Mouse (Mus musculus) kidney, embryonic 15.5 days (tissue): ENCODE data around the gene Ctsa. TPM values are rescaled to one million over a fixed set of nuclear protein-coding genes. Genes with fewer than 3 reads are reported as not detected.
"Not testable (repeated sequence)": the region's sequence is repeated elsewhere in the genome, so short reads cannot be mapped to it uniquely, and the experiment has no call there.

Experiments
- ATAC-seq: fragments of 200-750 bp; cut with Nextera tagmentation; replicated peaks from 2 replicates; pipeline ENCODE4 v1.8.0; 2017; ENCODE audit warnings: moderate TSS enrichment; ENCODE audit not compliant: low FRiP score
- H3K27ac ChIP-seq: fragments of 300-500 bp; sonication (generic); 2 replicates; pipeline ENCODE4 v1.5.1; 2015; ENCODE audit warnings: mild to moderate bottlenecking, inconsistent platforms
- H3K27me3 ChIP-seq: fragments of 300-500 bp; sonication (generic); 2 replicates; pipeline ENCODE4 v1.6.1; 2015; ENCODE audit warnings: inconsistent platforms
- H3K36me3 ChIP-seq: fragments of 300-500 bp; sonication (generic); 2 replicates; pipeline ENCODE4 v1.6.1; 2015; ENCODE audit warnings: inconsistent platforms
- H3K4me1 ChIP-seq: fragments of 300-500 bp; sonication (generic); 2 replicates; pipeline ENCODE4 v1.6.1; 2015; ENCODE audit warnings: inconsistent platforms
- H3K4me2 ChIP-seq: fragments of 300-500 bp; sonication (generic); 2 replicates; pipeline ENCODE4 v1.6.1; 2015; ENCODE audit warnings: moderate library complexity, mild to moderate bottlenecking, inconsistent platforms
- H3K4me3 ChIP-seq: fragments of 300-500 bp; sonication (generic); replicated peaks from 2 replicates; pipeline ENCODE4 v1.5.1; 2015; ENCODE audit warnings: mild to moderate bottlenecking, inconsistent platforms
- H3K9ac ChIP-seq: fragments of 300-500 bp; sonication (generic); 2 replicates; pipeline ENCODE4 v1.6.1; 2015; ENCODE audit warnings: mild to moderate bottlenecking, inconsistent platforms
- H3K9me3 ChIP-seq: fragments of 300-500 bp; sonication (generic); replicated peaks from 2 replicates; pipeline ENCODE4 v1.6.1; 2016; ENCODE audit warnings: inconsistent platforms
- WGBS: fragments of 180-500 bp; shearing (Covaris S2); methylation state at CpG from one replicate; pipeline ENCODE4 v1.1.7; 2015; ENCODE audit warnings: mixed read lengths; 5-methylcytosine and 5-hydroxymethylcytosine counted together
- polyA plus RNA-seq: library from polyadenylated mRNA; unstranded; fragments of >200 nt; fragmentation: Nextera tagmentation; extraction: Ambion mirVana; gene quantifications from 2 replicates; pipeline ENCODE4 v1.2.1, GENCODE M21; 2015

Ctsa gene
- polyA plus RNA-seq, 1 experiment from 2014 or later: 170 TPM

DNA sequence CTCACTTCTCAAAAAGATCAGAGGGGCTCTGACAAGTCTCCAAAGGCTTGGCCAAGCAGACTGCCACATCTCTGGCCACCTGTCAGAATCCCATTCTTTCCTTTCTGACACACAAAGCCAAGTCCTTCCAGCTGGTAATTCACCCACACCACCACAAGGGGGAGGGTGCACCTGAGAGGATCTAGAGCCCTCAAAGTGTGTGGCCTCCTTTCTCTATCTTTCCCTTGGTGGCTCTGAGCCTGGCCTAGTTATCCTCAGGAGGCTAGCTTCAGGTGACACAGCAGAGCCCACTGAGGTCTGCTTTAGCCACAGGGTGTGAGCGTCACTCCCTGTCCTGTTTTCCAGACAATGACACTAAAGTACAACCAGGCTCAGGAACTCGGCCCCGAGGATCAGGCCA is 39.4 kb upstream of the Ctsa start:
- WGBS: 81% methylated on average over 3 of the region's 3 CpGs
- Histone ChIP-seq H3K4me2 (no peak overlapping the region), H3K4me1 (peaks cover 7% of the 10 kb centered on the region; the same call in 1 of the 2 replicates), H3K27ac (no peak overlapping the region), H3K9me3 (no peaks in the 10 kb centered on the region), H3K36me3 (peaks cover 89% of the 10 kb centered on the region), H3K9ac (no peak overlapping the region), H3K4me3 (no peak overlapping the region), H3K27me3 (no peaks in the 10 kb centered on the region)
- ATAC-seq: no peak

- H3K27me3 ChIP-seq: no peaks in the 10 kb centered on the region
- H3K4me2 ChIP-seq: no peak overlapping the region
- H3K9ac ChIP-seq: no peak overlapping the region
- H3K27ac ChIP-seq: no peak overlapping the region
- H3K4me3 ChIP-seq: no peak overlapping the region
- H3K9me3 ChIP-seq: no peaks in the 10 kb centered on the region
- ATAC-seq: no peak
- H3K36me3 ChIP-seq: peaks cover 89% of the 10 kb centered on the region
- WGBS: 83% methylated on average over 2 of the region's 2 CpGs
- H3K4me1 ChIP-seq: 0 out of 2 replicates have a peak, but pooled peaks cover 1% of the 10 kb centered on the region
Observed at GRCm38 (mm10) chr2:164793772-164794171, 38.9 kb upstream of the Ctsa start.

GRCm38 (mm10) chr2:164794293-164794692 is 38.4 kb upstream of the Ctsa start:
- Histone ChIP-seq H3K27ac (no peak overlapping the region), H3K27me3 (no peaks in the 10 kb centered on the region), H3K9ac (no peak overlapping the region), H3K4me2 (no peak overlapping the region), H3K36me3 (peaks cover 90% of the 10 kb centered on the region), H3K4me3 (no peak overlapping the region), H3K4me1 (no peaks in the 10 kb centered on the region), H3K9me3 (no peaks in the 10 kb centered on the region)
- ATAC-seq: peak; percentile 44; the same call in 1 of the 2 replicates
- WGBS: 35% methylated on average over 5 of the region's 5 CpGs

GRCm38 (mm10) chr2:164795868-164796267 is 36.8 kb upstream of the Ctsa start:
- Histone ChIP-seq H3K36me3 (peaks cover 88% of the 10 kb centered on the region), H3K27ac (no peak overlapping the region), H3K4me1 (no peaks in the 10 kb centered on the region), H3K9ac (no peak overlapping the region), H3K9me3 (no peaks in the 10 kb centered on the region), H3K4me2 (no peak overlapping the region), H3K27me3 (no peaks in the 10 kb centered on the region), H3K4me3 (no peak overlapping the region)
- ATAC-seq: no peak
- 77% methylated on average over 4 of the region's 4 CpGs for WGBS

DNA sequence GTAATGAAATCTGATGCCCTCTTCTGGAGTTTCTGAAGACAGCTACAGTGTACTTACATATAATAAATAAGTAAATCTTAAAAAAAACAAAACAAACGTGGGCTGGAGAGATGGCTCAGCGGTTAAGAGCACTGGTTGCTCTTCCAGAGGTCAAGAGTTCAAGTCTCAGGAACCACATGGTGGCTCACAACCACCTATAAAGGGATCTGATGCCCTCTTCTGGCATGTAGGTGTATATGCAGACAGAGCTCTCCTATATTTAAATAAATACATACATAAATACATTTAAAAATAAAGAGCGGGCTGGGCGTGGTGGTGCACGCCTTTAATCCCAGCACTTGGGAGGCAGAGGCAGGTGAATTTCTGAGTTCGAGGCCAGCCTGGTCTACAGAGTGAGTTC is 34.1 kb upstream of the Ctsa start:
- not testable (repeated sequence) for ATAC-seq, H3K9ac ChIP-seq, H3K4me1 ChIP-seq, H3K4me3 ChIP-seq, H3K27me3 ChIP-seq, H3K9me3 ChIP-seq, H3K27ac ChIP-seq, H3K4me2 ChIP-seq
- peaks cover 82% of the 10 kb centered on the region for H3K36me3 ChIP-seq
- WGBS: 84% methylated on average over 6 of the region's 6 CpGs

DNA sequence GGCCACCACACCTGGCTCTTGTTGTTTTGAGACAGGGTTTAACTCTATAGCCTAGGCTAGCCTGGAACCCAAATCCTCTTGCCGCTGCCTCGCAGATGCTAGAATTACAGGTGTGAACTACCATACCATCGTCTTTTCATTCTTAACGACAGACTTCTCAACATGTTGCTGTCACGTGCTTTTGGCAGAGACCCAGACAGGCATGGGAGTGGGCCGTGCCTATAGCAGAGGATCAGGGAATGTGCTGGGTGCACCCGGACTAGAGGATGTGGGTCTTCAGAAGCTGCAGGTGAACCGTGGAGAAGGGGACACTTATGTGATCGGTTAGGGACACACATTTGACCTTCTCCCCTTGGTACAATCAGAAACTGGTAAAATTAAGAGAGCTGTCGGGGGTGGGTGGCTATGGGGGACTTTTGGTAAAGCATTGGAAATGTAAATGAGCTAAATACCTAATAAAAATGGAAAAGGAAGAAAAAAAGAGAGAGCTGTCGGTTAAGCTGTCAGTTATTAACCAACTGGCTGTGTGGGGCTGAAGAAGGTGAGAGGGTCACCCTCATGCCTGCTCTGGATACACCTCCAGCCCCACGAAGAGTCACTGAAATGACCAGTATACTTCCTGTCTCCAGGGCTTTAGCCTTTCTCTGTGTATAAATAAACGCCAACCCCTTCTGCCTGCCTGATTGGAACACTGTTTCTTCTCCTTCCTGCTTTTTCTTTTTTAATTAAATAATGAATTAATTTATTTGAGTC is 32.2 kb upstream of the Ctsa start:
- 85% methylated on average over 13 of the region's 13 CpGs for WGBS
- Histone ChIP-seq H3K27ac (no peak overlapping the region), H3K27me3 (no peaks in the 10 kb centered on the region), H3K4me2 (no peak overlapping the region), H3K36me3 (peaks cover 70% of the 10 kb centered on the region), H3K9me3 (no peaks in the 10 kb centered on the region), H3K4me3 (no peak overlapping the region), H3K9ac (no peak overlapping the region), H3K4me1 (peaks cover 20% of the 10 kb centered on the region)
- ATAC-seq: no peak

DNA sequence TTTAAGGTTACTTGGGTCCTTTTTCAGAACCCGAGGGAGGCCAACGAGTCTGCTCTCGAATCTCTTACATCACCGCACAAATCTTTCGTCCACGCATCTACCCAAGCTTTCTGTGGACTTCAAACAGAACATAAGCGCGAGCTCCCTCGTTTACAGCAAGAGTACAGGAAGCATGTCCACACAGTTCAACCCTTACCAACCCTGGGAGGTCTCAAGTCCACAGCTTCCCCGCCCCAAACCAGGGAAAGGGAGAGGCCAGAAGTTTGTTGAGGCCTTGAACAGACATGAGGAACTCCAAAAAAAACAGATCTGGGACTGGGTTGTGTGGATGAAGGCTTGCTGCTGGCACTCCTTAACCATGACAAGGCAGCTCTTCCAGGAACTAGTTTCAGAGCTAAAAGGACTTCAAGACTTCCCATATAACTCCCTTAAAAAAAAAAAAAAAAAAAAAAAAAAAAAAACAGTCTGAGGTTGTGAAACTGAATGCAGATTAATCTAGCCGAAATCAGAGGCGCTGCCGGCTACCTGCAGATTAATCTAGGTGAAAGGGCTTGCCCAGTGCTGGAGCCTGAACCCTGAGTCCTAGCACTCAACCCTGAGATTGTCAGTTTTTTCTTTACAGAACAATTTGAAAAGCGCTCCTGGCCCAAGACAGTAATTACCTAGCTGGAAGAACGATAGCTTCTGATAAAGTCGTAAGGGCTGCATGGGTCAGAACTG is 29.3 kb upstream of the Ctsa start:
- Histone ChIP-seq H3K27me3 (no peaks in the 10 kb centered on the region), H3K4me1 (peaks cover 32% of the 10 kb centered on the region), H3K4me2 (peak overlapping the region; percentile 69), H3K9me3 (no peaks in the 10 kb centered on the region), H3K9ac (peak overlapping the region; percentile 79), H3K36me3 (peaks cover 41% of the 10 kb centered on the region), H3K27ac (no peak overlapping the region), H3K4me3 (peak overlapping the region; percentile 93)
- no peak for ATAC-seq
- WGBS: 87% methylated on average over 16 of the region's 16 CpGs

- Histone ChIP-seq H3K9ac (peak overlapping the region; percentile 79), H3K36me3 (peaks cover 41% of the 10 kb centered on the region), H3K4me2 (peak overlapping the region; percentile 69), H3K9me3 (no peaks in the 10 kb centered on the region), H3K27ac (peak overlapping the region; percentile 91; the same call in 1 of the 2 replicates), H3K4me1 (peaks cover 32% of the 10 kb centered on the region), H3K4me3 (peak overlapping the region; percentile 93), H3K27me3 (no peaks in the 10 kb centered on the region)
- 55% methylated on average over 1 of the region's 1 CpGs for WGBS
- no peak for ATAC-seq
Observed at GRCm38 (mm10) chr2:164803921-164804313, 28.8 kb upstream of the Ctsa start.

- under 1% methylated on average over 47 of the region's 47 CpGs for WGBS
- Histone ChIP-seq H3K9me3 (no peaks in the 10 kb centered on the region), H3K27ac (peak within 1 kb of the TSS; percentile 91), H3K27me3 (no peaks in the 10 kb centered on the region), H3K4me3 (peak within 1 kb of the TSS; percentile 93), H3K4me1 (peaks cover 32% of the 10 kb centered on the region), H3K36me3 (peaks cover 37% of the 10 kb centered on the region), H3K9ac (peak within 1 kb of the TSS; percentile 79), H3K4me2 (peak within 1 kb of the TSS; percentile 89)
- peak; percentile 96 for ATAC-seq
Observed at GRCm38 (mm10) chr2:164804533-164805331, 27.9 kb upstream of the Ctsa start, which contains the start of the genes Acot8 and Zswim3. Gene Acot8 (minus strand): TSS chr2:164804882. Gene Zswim3 (plus strand): TSS chr2:164805098.

DNA sequence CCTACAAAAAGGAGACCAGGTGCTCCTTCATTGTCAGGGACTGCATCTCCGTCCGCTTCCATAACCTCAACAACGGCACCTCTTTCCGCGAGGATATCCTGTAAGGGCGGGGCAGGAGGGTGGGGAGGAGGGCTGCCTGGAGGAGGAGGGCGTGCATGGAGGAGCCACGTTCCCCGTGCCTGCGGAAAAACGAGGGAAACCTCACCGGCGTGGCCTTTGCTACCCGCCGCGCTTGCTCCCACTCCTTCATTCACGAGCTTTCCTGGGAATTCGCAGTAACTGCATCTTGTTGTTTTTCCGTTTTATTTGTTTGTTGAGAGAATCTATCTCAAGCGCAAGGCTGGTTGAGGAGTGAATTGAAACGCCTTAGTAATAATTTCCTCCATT is 27.3 kb upstream of the Ctsa start:
- ATAC-seq: peak; percentile 73
- H3K4me2 ChIP-seq: peak overlapping the region; percentile 89
- H3K9ac ChIP-seq: peak overlapping the region; percentile 70
- H3K27me3 ChIP-seq: no peaks in the 10 kb centered on the region
- H3K36me3 ChIP-seq: peaks cover 31% of the 10 kb centered on the region
- H3K27ac ChIP-seq: peak overlapping the region; percentile 91
- peaks cover 32% of the 10 kb centered on the region for H3K4me1 ChIP-seq
- 1% methylated on average over 21 of the region's 21 CpGs for WGBS
- H3K4me3 ChIP-seq: peak overlapping the region; percentile 93
- H3K9me3 ChIP-seq: no peaks in the 10 kb centered on the region

DNA sequence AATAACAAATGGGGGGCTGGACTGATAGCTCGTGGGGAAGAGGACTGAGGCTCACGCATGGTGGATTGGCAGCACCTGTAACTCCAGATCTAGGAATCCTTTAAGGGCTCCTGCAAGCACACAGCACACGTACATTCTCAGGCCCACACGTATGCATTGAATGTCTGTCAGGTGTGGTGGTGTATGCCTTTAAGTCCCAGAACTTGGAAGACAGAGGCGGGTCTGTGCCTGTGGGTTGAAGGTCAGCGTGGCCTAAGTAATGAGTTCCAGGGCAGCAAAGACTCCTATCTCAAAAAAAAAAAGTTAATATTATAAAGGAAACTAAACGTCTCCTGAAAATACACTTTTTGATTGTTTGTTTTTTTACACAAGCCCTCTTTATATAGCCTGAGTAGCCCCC is 26.1 kb upstream of the Ctsa start:
- Histone ChIP-seq H3K4me3 (no peak overlapping the region), H3K4me2 (no peak overlapping the region), H3K27ac (no peak overlapping the region), H3K36me3 (peaks cover 23% of the 10 kb centered on the region), H3K9me3 (no peaks in the 10 kb centered on the region), H3K4me1 (peaks cover 32% of the 10 kb centered on the region), H3K27me3 (no peaks in the 10 kb centered on the region), H3K9ac (no peak overlapping the region)
- no peak for ATAC-seq
- WGBS: 81% methylated on average over 7 of the region's 7 CpGs

- H3K9me3 ChIP-seq: no peaks in the 10 kb centered on the region
- WGBS: 40% methylated on average over 2 of the region's 2 CpGs
- H3K9ac ChIP-seq: no peak overlapping the region
- H3K36me3 ChIP-seq: peaks cover 13% of the 10 kb centered on the region; the same call in 1 of the 2 replicates
- H3K4me1 ChIP-seq: peaks cover 7% of the 10 kb centered on the region
- no peaks in the 10 kb centered on the region for H3K27me3 ChIP-seq
- ATAC-seq: no peak
- H3K27ac ChIP-seq: no peak overlapping the region
- H3K4me3 ChIP-seq: no peak overlapping the region
- H3K4me2 ChIP-seq: no peak overlapping the region
Observed at GRCm38 (mm10) chr2:164813557-164813956, 19.1 kb upstream of the Ctsa start.
